Mouse (Mus musculus) embryonic facial prominence, embryonic 15.5 days (tissue): Measurements from ENCODE around the gene Chtf18. TPM values are rescaled to one million over a fixed set of nuclear protein-coding genes. Genes with fewer than 3 reads are reported as not detected.

Experiments
- ATAC-seq: fragments of 200-750 bp; cut with Nextera tagmentation; 2 replicates; pipeline ENCODE4 v1.8.0; 2017; ENCODE audit warnings: low read depth, moderate TSS enrichment; ENCODE audit not compliant: insufficient number of reproducible peaks, low FRiP score, low TSS enrichment
- H3K27ac ChIP-seq: fragments of 300-500 bp; sonication (generic); replicated peaks from 2 replicates; pipeline ENCODE4 v1.5.1; 2015; ENCODE audit warnings: mild to moderate bottlenecking, inconsistent platforms
- H3K27me3 ChIP-seq: fragments of 300-500 bp; sonication (generic); 2 replicates; pipeline ENCODE4 v1.6.1; 2015; ENCODE audit warnings: inconsistent platforms
- H3K36me3 ChIP-seq: fragments of 300-500 bp; sonication (generic); 2 replicates; pipeline ENCODE4 v1.6.1; 2015; ENCODE audit warnings: mild to moderate bottlenecking, inconsistent platforms
- H3K4me1 ChIP-seq: fragments of 300-500 bp; sonication (generic); 2 replicates; pipeline ENCODE4 v1.6.1; 2015; ENCODE audit warnings: inconsistent platforms
- H3K4me2 ChIP-seq: fragments of 300-500 bp; sonication (generic); replicated peaks from 2 replicates; pipeline ENCODE4 v1.6.1; 2015; ENCODE audit warnings: mild to moderate bottlenecking, inconsistent platforms
- H3K4me3 ChIP-seq: fragments of 300-500 bp; sonication (generic); replicated peaks from 2 replicates; pipeline ENCODE4 v1.5.1; 2015; ENCODE audit warnings: mild to moderate bottlenecking, inconsistent platforms
- H3K9ac ChIP-seq: fragments of 300-500 bp; sonication (generic); 2 replicates; pipeline ENCODE4 v1.6.1; 2015; ENCODE audit warnings: inconsistent platforms
- H3K9me3 ChIP-seq: fragments of 300-500 bp; sonication (generic); replicated peaks from 2 replicates; pipeline ENCODE4 v1.6.1; 2016; ENCODE audit warnings: inconsistent platforms
- WGBS: fragments of 180-500 bp; shearing (Covaris S2); methylation state at CpG from one replicate; pipeline ENCODE4 v1.1.7; 2015; 5-methylcytosine and 5-hydroxymethylcytosine counted together
- polyA plus RNA-seq: library from polyadenylated mRNA; unstranded; fragments of >200 nt; fragmentation: Nextera tagmentation; extraction: Ambion mirVana; gene quantifications from 2 replicates; pipeline ENCODE4 v1.2.1, GENCODE M21; 2015

The Chtf18 gene
- polyA plus RNA-seq = 22.6 and 24.5 TPM in 2 replicates

- Histone ChIP-seq H3K4me3 (peak within 1 kb of the TSS; percentile 64), H3K9ac (peak within 1 kb of the TSS; percentile 72), H3K27me3 (no peaks in the 10 kb centered on the region), H3K9me3 (no peaks in the 10 kb centered on the region), H3K4me1 (peaks cover 29% of the 10 kb centered on the region), H3K27ac (0 out of 2 replicates have a peak within 1 kb of the TSS, but pooled peaks have one; percentile 31), H3K36me3 (peaks cover 28% of the 10 kb centered on the region), H3K4me2 (peak within 1 kb of the TSS; percentile 93)
- WGBS = under 1% methylated on average over 37 of the region's 37 CpGs
- ATAC-seq = peak; percentile 98
Measured at GRCm38 (mm10) chr17:25727265-25728008, at the start of gene Chtf18, which contains the start of gene Rpusd1. Gene Chtf18, minus strand, starts transcription at chr17:25727419. Gene Rpusd1, plus strand, starts transcription at chr17:25727670.

GRCm38 (mm10) chr17:25775318-25776062 is 48.3 kb upstream of the Chtf18 start:
- no peak overlapping the region for H3K4me3 ChIP-seq
- no peak overlapping the region for H3K4me2 ChIP-seq
- H3K4me1 ChIP-seq = peaks cover 7% of the 10 kb centered on the region
- no peak for ATAC-seq
- H3K36me3 ChIP-seq = peaks cover 30% of the 10 kb centered on the region
- H3K27ac ChIP-seq = no peak overlapping the region
- WGBS = 78% methylated on average over 10 of the region's 10 CpGs
- no peaks in the 10 kb centered on the region for H3K9me3 ChIP-seq
- no peaks in the 10 kb centered on the region for H3K27me3 ChIP-seq
- H3K9ac ChIP-seq = no peak overlapping the region

- peak; percentile 79 for ATAC-seq
- peak within 1 kb of the TSS; percentile 69 for H3K4me3 ChIP-seq
- no peak within 1 kb of the TSS for H3K27ac ChIP-seq
Measured at GRCm38 (mm10) chr17:25773549-25774120, 46.4 kb upstream of the Chtf18 start, which contains the start of gene Narfl. Gene Narfl, plus strand, starts transcription at chr17:25773776.

GRCm38 (mm10) chr17:25769331-25769730 is 42.1 kb upstream of the Chtf18 start:
- WGBS = 27% methylated on average over 9 of the region's 9 CpGs

More at GRCm38 (mm10) chr17:25773549-25774120, 46.4 kb upstream of the Chtf18 start, which contains the start of gene Narfl:
- Histone ChIP-seq H3K4me2 (peak within 1 kb of the TSS; percentile 72), H3K9me3 (no peaks in the 10 kb centered on the region), H3K4me1 (peaks cover 7% of the 10 kb centered on the region), H3K9ac (peak within 1 kb of the TSS; percentile 69), H3K36me3 (peaks cover 16% of the 10 kb centered on the region), H3K27me3 (no peaks in the 10 kb centered on the region)
- under 1% methylated on average over 37 of the region's 37 CpGs for WGBS

GRCm38 (mm10) chr17:25765886-25766285 is 38.7 kb upstream of the Chtf18 start:
- H3K4me1 ChIP-seq = no peaks in the 10 kb centered on the region
- no peak overlapping the region for H3K4me2 ChIP-seq
- H3K27ac ChIP-seq = no peak overlapping the region
- no peak overlapping the region for H3K9ac ChIP-seq
- H3K9me3 ChIP-seq = no peaks in the 10 kb centered on the region
- WGBS = 33% methylated on average over 5 of the region's 5 CpGs
- H3K27me3 ChIP-seq = peaks cover 8% of the 10 kb centered on the region; the same call in 1 of the 2 replicates
- H3K4me3 ChIP-seq = no peak overlapping the region
- ATAC-seq = peak; percentile 76
- no peaks in the 10 kb centered on the region for H3K36me3 ChIP-seq

More at GRCm38 (mm10) chr17:25769331-25769730, 42.1 kb upstream of the Chtf18 start:
- Histone ChIP-seq H3K36me3 (no peaks in the 10 kb centered on the region), H3K4me3 (no peak overlapping the region), H3K27ac (no peak overlapping the region), H3K4me1 (peaks cover 3% of the 10 kb centered on the region), H3K27me3 (peaks cover 8% of the 10 kb centered on the region; the same call in 1 of the 2 replicates), H3K9ac (no peak overlapping the region), H3K4me2 (no peak overlapping the region), H3K9me3 (no peaks in the 10 kb centered on the region)
- no peak for ATAC-seq

GRCm38 (mm10) chr17:25762591-25762990 is 35.4 kb upstream of the Chtf18 start:
- Histone ChIP-seq H3K27me3 (peaks cover 4% of the 10 kb centered on the region; the same call in 1 of the 2 replicates), H3K9ac (no peak overlapping the region), H3K36me3 (no peaks in the 10 kb centered on the region), H3K27ac (no peak overlapping the region), H3K4me2 (no peak overlapping the region), H3K4me1 (no peaks in the 10 kb centered on the region), H3K4me3 (no peak overlapping the region), H3K9me3 (no peaks in the 10 kb centered on the region)
- no peak for ATAC-seq
- 40% methylated on average over 3 of the region's 3 CpGs for WGBS

GRCm38 (mm10) chr17:25761561-25761970 is 34.3 kb upstream of the Chtf18 start:
- Histone ChIP-seq H3K4me3 (no peak overlapping the region), H3K9me3 (no peaks in the 10 kb centered on the region), H3K9ac (no peak overlapping the region), H3K4me1 (no peaks in the 10 kb centered on the region), H3K27me3 (no peaks in the 10 kb centered on the region), H3K36me3 (no peaks in the 10 kb centered on the region), H3K4me2 (no peak overlapping the region), H3K27ac (no peak overlapping the region)
- no peak for ATAC-seq
- 33% methylated on average over 4 of the region's 4 CpGs for WGBS

- Histone ChIP-seq H3K4me3 (no peak overlapping the region), H3K36me3 (no peaks in the 10 kb centered on the region), H3K4me1 (no peaks in the 10 kb centered on the region), H3K9me3 (no peaks in the 10 kb centered on the region), H3K27me3 (no peaks in the 10 kb centered on the region), H3K9ac (no peak overlapping the region), H3K4me2 (no peak overlapping the region), H3K27ac (no peak overlapping the region)
- 69% methylated on average over 8 of the region's 8 CpGs for WGBS
- ATAC-seq = no peak
Measured at GRCm38 (mm10) chr17:25760148-25760547, 32.9 kb upstream of the Chtf18 start.

GRCm38 (mm10) chr17:25757691-25758090 is 30.5 kb upstream of the Chtf18 start:
- no peak overlapping the region for H3K27ac ChIP-seq
- ATAC-seq = no peak
- no peak overlapping the region for H3K4me2 ChIP-seq
- H3K4me1 ChIP-seq = no peaks in the 10 kb centered on the region
- H3K9ac ChIP-seq = no peak overlapping the region
- no peaks in the 10 kb centered on the region for H3K27me3 ChIP-seq
- no peak overlapping the region for H3K4me3 ChIP-seq
- H3K9me3 ChIP-seq = no peaks in the 10 kb centered on the region
- H3K36me3 ChIP-seq = no peaks in the 10 kb centered on the region
- 56% methylated on average over 3 of the region's 3 CpGs for WGBS

- no peak overlapping the region for H3K9ac ChIP-seq
- H3K36me3 ChIP-seq = no peaks in the 10 kb centered on the region
- no peak overlapping the region for H3K4me3 ChIP-seq
- H3K27ac ChIP-seq = no peak overlapping the region
- ATAC-seq = no peak
- H3K27me3 ChIP-seq = no peaks in the 10 kb centered on the region
- no peak overlapping the region for H3K4me2 ChIP-seq
- WGBS = 75% methylated on average over 9 of the region's 9 CpGs
- H3K4me1 ChIP-seq = peaks cover under 1% of the 10 kb centered on the region; the same call in 1 of the 2 replicates
- H3K9me3 ChIP-seq = no peaks in the 10 kb centered on the region
Measured at GRCm38 (mm10) chr17:25756378-25757242, 29.4 kb upstream of the Chtf18 start.
